Mouse (Mus musculus) MEL (cell line): ENCODE measurements around the gene Ddx18. TPM values are rescaled to one million over a fixed set of nuclear protein-coding genes. Genes with fewer than 3 reads are reported as not detected.

Experiments
- DNase-seq: peaks from one replicate; pipeline ENCODE4 v3.0.0; 2011; ENCODE audit warnings: low read depth, low spot score
- H3K27ac ChIP-seq: 2 replicates; pipeline ENCODE4 v1.5.1; 2012; ENCODE audit warnings: low read depth, mild to moderate bottlenecking, control low read depth, low read length, moderate library complexity; ENCODE audit not compliant: control insufficient read depth
- H3K27me3 ChIP-seq, 2 experiments: fragments of 150-350 bp in 1 of 2; sonication (generic) in 1 of 2; 2 replicates each; pipeline ENCODE4 v1.6.1; 2012; ENCODE audit warnings: low read length in 2 of 2, mild to moderate bottlenecking in 2 of 2, improper control_type of control experiment in 1 of 2, moderate library complexity in 1 of 2; ENCODE audit not compliant: insufficient read depth in 2 of 2, control insufficient read depth in 1 of 2
- H3K36me3 ChIP-seq, 2 experiments: 2 replicates each; pipeline ENCODE4 v1.6.1; 2012 to 2014; ENCODE audit warnings: low read length in 2 of 2, improper control_type of control experiment in 1 of 2, inconsistent platforms in 1 of 2, mild to moderate bottlenecking in 1 of 2; ENCODE audit not compliant: insufficient read depth in 2 of 2, control insufficient read depth in 1 of 2
- H3K4me1 ChIP-seq, 2 experiments: fragments of 150-350 bp in 1 of 2; sonication (generic) in 1 of 2; 2 replicates each; pipeline ENCODE4 v1.6.1; 2012; ENCODE audit warnings: low read length in 2 of 2, improper control_type of control experiment in 1 of 2, mild to moderate bottlenecking in 1 of 2; ENCODE audit not compliant: insufficient read depth in 2 of 2, control insufficient read depth in 1 of 2
- H3K4me3 ChIP-seq, 2 experiments: fragments of 150-350 bp in 1 of 2; sonication (generic) in 1 of 2; 2 replicates each; pipeline ENCODE4 v1.5.1; 2012; ENCODE audit warnings: low read depth in 2 of 2, low read length in 2 of 2, mild to moderate bottlenecking in 2 of 2, moderate library complexity in 2 of 2, control low read depth in 1 of 2, improper control_type of control experiment in 1 of 2; ENCODE audit not compliant: control insufficient read depth in 1 of 2, insufficient read depth in 1 of 2
- H3K79me2 ChIP-seq: 2 replicates; pipeline ENCODE4 v1.6.1; 2012; ENCODE audit warnings: mild to moderate bottlenecking, low read length, moderate library complexity; ENCODE audit not compliant: control insufficient read depth, poor library complexity, insufficient read depth
- H3K9ac ChIP-seq: 2 replicates; pipeline ENCODE4 v1.6.1; 2012; ENCODE audit warnings: low read depth, mild to moderate bottlenecking, control low read depth, low read length, moderate library complexity; ENCODE audit not compliant: control insufficient read depth, poor library complexity, severe bottlenecking
- H3K9me3 ChIP-seq: fragments of 150-350 bp; sonication (generic); replicated peaks from 2 replicates; pipeline ENCODE4 v1.6.1; 2012; ENCODE audit warnings: mild to moderate bottlenecking, low read length, improper control_type of control experiment, moderate library complexity; ENCODE audit not compliant: insufficient read depth
- BHLHE40 ChIP-seq: IDR thresholded peaks from 2 replicates; pipeline ENCODE4 v1.6.1; 2012; ENCODE audit warnings: low read depth, mild to moderate bottlenecking, inconsistent platforms, low read length, improper control_type of control experiment, borderline replicate concordance
- CHD2 ChIP-seq: IDR thresholded peaks from 2 replicates; pipeline ENCODE4 v1.6.1; 2011; ENCODE audit warnings: low read length, improper control_type of control experiment
- E2F4 ChIP-seq: IDR thresholded peaks from 2 replicates; pipeline ENCODE4 v1.6.1; 2011; ENCODE audit warnings: low read depth, low read length, improper control_type of control experiment, borderline replicate concordance
- HCFC1 ChIP-seq: IDR thresholded peaks from 2 replicates; pipeline ENCODE4 v1.6.1; 2012; ENCODE audit warnings: low read depth, mild to moderate bottlenecking, inconsistent platforms, low read length, improper control_type of control experiment, moderate library complexity
- JUND ChIP-seq: IDR thresholded peaks from 2 replicates; pipeline ENCODE4 v1.6.1; 2011; ENCODE audit warnings: low read depth, mild to moderate bottlenecking, improper control_type of control experiment, low read length
- KAT2A ChIP-seq: conservative IDR thresholded peaks from 2 replicates; pipeline ENCODE4 v1.6.1; 2012; ENCODE audit warnings: low read depth, low read length, improper control_type of control experiment, inconsistent platforms
- MAFK ChIP-seq: IDR thresholded peaks from 2 replicates; pipeline ENCODE4 v1.6.1; 2011; ENCODE audit warnings: low read depth, mild to moderate bottlenecking, low read length, improper control_type of control experiment, borderline replicate concordance
- MAZ ChIP-seq: IDR thresholded peaks from 2 replicates; pipeline ENCODE4 v1.6.1; 2012; ENCODE audit warnings: low read depth, mild to moderate bottlenecking, inconsistent platforms, low read length, improper control_type of control experiment
- MXI1 ChIP-seq: IDR thresholded peaks from 2 replicates; pipeline ENCODE4 v1.6.1; 2011; ENCODE audit warnings: mild to moderate bottlenecking, low read depth, low read length, improper control_type of control experiment
- MYB ChIP-seq: IDR thresholded peaks from 2 replicates; pipeline ENCODE4 v1.6.1; 2011; ENCODE audit warnings: mild to moderate bottlenecking, low read depth, low read length, improper control_type of control experiment
- MYC ChIP-seq: IDR thresholded peaks from 2 replicates; pipeline ENCODE4 v1.6.1; 2011; ENCODE audit warnings: low read depth, mild to moderate bottlenecking, low read length, improper control_type of control experiment, moderate library complexity
- NELFE ChIP-seq: IDR thresholded peaks from 2 replicates; pipeline ENCODE4 v1.6.1; 2011; ENCODE audit warnings: low read depth, low read length, improper control_type of control experiment
- POLR2A ChIP-seq, 2 experiments: IDR thresholded peaks; 2 replicates each; pipeline ENCODE4 v1.6.1; 2011 to 2012; ENCODE audit warnings: low read length in 2 of 2, mild to moderate bottlenecking in 2 of 2, control low read depth in 1 of 2, improper control_type of control experiment in 1 of 2, low read depth in 1 of 2, moderate library complexity in 1 of 2; ENCODE audit not compliant: control insufficient read depth in 1 of 2, insufficient read depth in 1 of 2, poor library complexity in 1 of 2
- POLR2AphosphoS5 ChIP-seq: IDR thresholded peaks from 2 replicates; pipeline ENCODE4 v1.6.1; 2012; ENCODE audit warnings: low read depth, borderline replicate concordance, mild to moderate bottlenecking, inconsistent platforms, low read length, moderate library complexity, mixed read lengths
- RAD21 ChIP-seq: IDR thresholded peaks from 2 replicates; pipeline ENCODE4 v1.6.1; 2011; ENCODE audit warnings: mild to moderate bottlenecking, low read depth, low read length, improper control_type of control experiment
- RCOR1 ChIP-seq: IDR thresholded peaks from 2 replicates; pipeline ENCODE4 v1.6.1; 2012; ENCODE audit warnings: low read depth, mild to moderate bottlenecking, inconsistent platforms, low read length, improper control_type of control experiment
- SIN3A ChIP-seq: IDR thresholded peaks from 2 replicates; pipeline ENCODE4 v1.6.1; 2012; ENCODE audit warnings: low read length, improper control_type of control experiment, inconsistent platforms
- TBP ChIP-seq: IDR thresholded peaks from 2 replicates; pipeline ENCODE4 v1.8.0; 2011; ENCODE audit warnings: low read depth, low read length, improper control_type of control experiment
- TCF12 ChIP-seq: IDR thresholded peaks from 2 replicates; pipeline ENCODE4 v1.6.1; 2014; ENCODE audit warnings: low read depth, mild to moderate bottlenecking, inconsistent platforms, low read length, improper control_type of control experiment, moderate library complexity
- UBTF ChIP-seq: IDR thresholded peaks from 2 replicates; pipeline ENCODE4 v1.6.1; 2012; ENCODE audit warnings: low read depth, mild to moderate bottlenecking, inconsistent platforms, low read length, improper control_type of control experiment, moderate library complexity, borderline replicate concordance; ENCODE audit not compliant: insufficient read depth
- USF2 ChIP-seq, 2 experiments: IDR thresholded peaks; 2 replicates each; pipeline ENCODE4 v1.6.1; 2011 to 2012; ENCODE audit warnings: improper control_type of control experiment in 2 of 2, low read length in 2 of 2, borderline replicate concordance in 1 of 2, inconsistent platforms in 1 of 2, low read depth in 1 of 2, mild to moderate bottlenecking in 1 of 2; ENCODE audit not compliant: insufficient read depth in 1 of 2
- ZC3H11A ChIP-seq: IDR thresholded peaks from 2 replicates; pipeline ENCODE4 v1.6.1; 2012; ENCODE audit warnings: low read depth, mild to moderate bottlenecking, inconsistent platforms, low read length, improper control_type of control experiment
- ZKSCAN1 ChIP-seq: IDR thresholded peaks from 2 replicates; pipeline ENCODE4 v1.6.1; 2012; ENCODE audit warnings: low read depth, mild to moderate bottlenecking, inconsistent platforms, low read length, improper control_type of control experiment, moderate library complexity
- polyA plus RNA-seq, 2 experiments: library from polyadenylated mRNA; stranded (reverse) in 1 of 2; unstranded in 1 of 2; fragments of >175 nt in 1 of 2; fragments of >200 nt in 1 of 2; gene quantifications; 2 replicates each; pipeline versions ENCODE4 v1.2.1 to v1.2.4; 2012; ENCODE audit warnings: low replicate concordance in 2 of 2, low read depth in 1 of 2; ENCODE audit not compliant: insufficient read length in 2 of 2, insufficient read depth in 1 of 2, missing spikeins in 1 of 2
- total RNA-seq: library from RNA; depleted of rRNA; stranded (reverse); fragments of 300-350 nt; gene quantifications from 2 replicates; pipeline ENCODE4 v1.2.3, GENCODE M21; 2012

Gene Ddx18
- total and polyA plus RNA-seq, 3 experiments: 125 to 185 TPM; not detected in 1

DNA sequence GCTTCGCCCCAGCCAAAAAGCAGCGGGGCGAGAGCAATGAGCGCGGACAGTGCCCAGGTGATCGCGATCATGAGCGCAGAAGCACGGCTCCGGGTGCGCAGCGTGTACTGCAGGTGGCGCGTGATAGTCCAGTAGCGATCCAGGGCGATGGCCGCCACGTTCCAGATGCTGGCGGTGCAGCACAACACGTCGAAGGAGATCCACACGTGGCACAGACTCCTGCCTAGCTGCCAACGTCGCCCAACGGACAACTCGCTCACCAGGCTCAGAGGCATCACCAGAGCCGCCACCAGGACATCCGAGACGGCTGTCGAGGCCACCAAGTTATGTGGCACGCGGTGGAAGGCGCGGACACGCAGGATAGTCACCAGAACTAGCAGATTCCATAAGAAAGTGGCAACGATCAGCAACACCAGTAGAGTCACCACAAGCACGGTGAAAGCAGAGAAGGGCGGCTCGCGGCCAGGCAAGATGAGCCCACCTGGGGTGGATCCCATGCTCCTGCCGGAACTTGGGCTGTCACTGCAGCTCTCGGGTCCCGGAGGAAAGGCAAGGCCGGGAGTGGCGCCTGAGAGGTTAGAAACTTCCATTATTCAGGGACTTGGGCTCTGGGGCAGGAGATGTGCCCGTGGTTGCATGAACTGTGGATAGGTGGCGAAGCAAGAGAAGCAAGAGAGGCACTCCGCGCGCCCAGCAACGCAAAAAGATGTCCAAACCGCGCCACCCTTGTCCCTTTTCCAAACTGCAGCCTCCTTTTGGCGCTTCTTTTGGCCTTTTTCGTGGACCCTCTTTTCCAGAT, 40.0 kb downstream of the Ddx18 start:
- H3K79me2 ChIP-seq: no peaks in the 10 kb centered on the region
- no peak overlapping the region for H3K9ac ChIP-seq
- no peak for DNase-seq
- TF ChIP-seq RCOR1 (no peak), HCFC1 (no peak), USF2 (IDR thresholded peaks at IDR 0.05; ENCODE audit: borderline replicate concordance in 1 of 2, insufficient read depth in 1 of 2, low read depth in 1 of 2, low read length in 2 of 2) (no peak), SIN3A (no peak), MYB (no peak), E2F4 (no peak), CHD2 (no peak), BHLHE40 (no peak), KAT2A (no peak), MYC (no peak)
- H3K4me3 ChIP-seq: no peak overlapping the region
- no peaks in the 10 kb centered on the region for H3K4me1 ChIP-seq
- peaks cover 0 to 2% of the 10 kb centered on the region in 2 experiments; a peak in 1 of 4 replicates for H3K36me3 ChIP-seq
- H3K9me3 ChIP-seq: no peaks in the 10 kb centered on the region
- H3K27ac ChIP-seq: no peak overlapping the region
- H3K27me3 ChIP-seq: peaks cover 0 to 5% of the 10 kb centered on the region in 2 experiments; a peak in 2 of 4 replicates

DNA sequence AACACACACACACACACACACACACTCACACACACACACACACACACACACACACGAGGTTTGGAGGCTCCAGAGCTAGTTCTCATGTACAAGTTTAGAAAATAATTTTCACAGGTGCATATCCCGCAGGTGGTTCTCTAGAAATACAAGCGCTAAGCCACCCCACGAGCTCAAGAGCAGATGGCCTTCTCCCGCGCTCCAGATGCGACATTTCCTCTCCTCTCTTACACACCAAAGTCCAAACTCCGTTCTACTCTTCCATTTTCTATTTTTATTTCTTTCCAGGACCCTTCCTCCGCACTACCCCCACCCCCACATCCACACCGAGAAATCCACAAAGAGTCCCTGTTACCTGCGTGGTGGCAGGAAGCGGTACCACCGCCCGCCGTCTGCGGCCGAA, 40.7 kb downstream of the Ddx18 start:
- Histone ChIP-seq H3K36me3 (peaks cover 0 to 2% of the 10 kb centered on the region in 2 experiments; a peak in 1 of 4 replicates), H3K27me3 (peaks cover 0 to 5% of the 10 kb centered on the region in 2 experiments; a peak in 2 of 4 replicates), H3K9ac (no peak overlapping the region), H3K9me3 (no peaks in the 10 kb centered on the region), H3K4me1 (no peaks in the 10 kb centered on the region), H3K4me3 (no peak overlapping the region), H3K79me2 (no peaks in the 10 kb centered on the region), H3K27ac (no peak overlapping the region)
- TF ChIP-seq POLR2A (IDR thresholded peaks at IDR 0.05; ENCODE audit: control insufficient read depth in 1 of 2, insufficient read depth in 1 of 2, low read depth in 1 of 2, low read length in 2 of 2, poor library complexity in 1 of 2) (no peak), CHD2 (no peak), MAFK (no peak), POLR2AphosphoS5 (no peak), E2F4 (no peak), ZC3H11A (no peak), TBP (no peak), TCF12 (no peak), NELFE (no peak), MXI1 (no peak), SIN3A (no peak), MAZ (no peak), RAD21 (no peak), ZKSCAN1 (no peak), JUND (no peak), UBTF (no peak), KAT2A (no peak)
- no peak for DNase-seq
